Mouse (Mus musculus) embryonic facial prominence, embryonic 11.5 days (tissue): ENCODE measurements at regions not wholly inside any gene's neighbourhood (a gene's known extent, or its start where the extent isn't known, plus 50 kb on each side); places are given as distances from the start of the nearest gene placed in this dataset.

Experiments used
- ATAC-seq: fragments of 200-750 bp; cut with Nextera tagmentation; replicated peaks from 2 replicates; pipeline ENCODE4 v1.8.0; 2017; ENCODE audit warnings: low read depth; ENCODE audit not compliant: insufficient number of reproducible peaks, low FRiP score, low TSS enrichment
- DNase-seq: peaks from one replicate; pipeline ENCODE4 v3.0.0-alpha.2; 2015; ENCODE audit warnings: low spot score
- H3K27ac ChIP-seq: fragments of 300-500 bp; sonication (generic); replicated peaks from 2 replicates; pipeline ENCODE4 v1.5.1; 2014; ENCODE audit warnings: mild to moderate bottlenecking, low read depth, low read length, control low read depth
- H3K27me3 ChIP-seq: fragments of 300-500 bp; sonication (generic); 2 replicates; pipeline ENCODE4 v1.6.1; 2014; ENCODE audit warnings: mild to moderate bottlenecking, low read length, moderate library complexity, mixed read lengths; ENCODE audit not compliant: control insufficient read depth, insufficient read depth
- H3K36me3 ChIP-seq: fragments of 300-500 bp; sonication (generic); replicated peaks from 2 replicates; pipeline ENCODE4 v1.6.1; 2014; ENCODE audit warnings: low read depth, mild to moderate bottlenecking, low read length, moderate library complexity, mixed read lengths; ENCODE audit not compliant: control insufficient read depth, insufficient read depth
- H3K4me1 ChIP-seq: fragments of 300-500 bp; sonication (generic); 2 replicates; pipeline ENCODE4 v1.6.1; 2014; ENCODE audit warnings: low read length, mixed read lengths; ENCODE audit not compliant: control insufficient read depth, insufficient read depth
- H3K4me2 ChIP-seq: fragments of 300-500 bp; sonication (generic); 2 replicates; pipeline ENCODE4 v1.6.1; 2014; ENCODE audit warnings: low read depth, mild to moderate bottlenecking, control low read depth, low read length, moderate library complexity
- H3K4me3 ChIP-seq: fragments of 300-500 bp; sonication (generic); 2 replicates; pipeline ENCODE4 v1.5.1; 2014; ENCODE audit warnings: low read depth, low read length, control low read depth
- H3K9ac ChIP-seq: fragments of 300-500 bp; sonication (generic); replicated peaks from 2 replicates; pipeline ENCODE4 v1.6.1; 2014; ENCODE audit warnings: mild to moderate bottlenecking, control low read depth, low read length
- H3K9me3 ChIP-seq: fragments of 300-500 bp; sonication (generic); replicated peaks from 2 replicates; pipeline ENCODE4 v1.6.1; 2016; ENCODE audit warnings: mild to moderate bottlenecking, low read length, inconsistent platforms, mixed read lengths; ENCODE audit not compliant: control insufficient read depth
- WGBS: fragments of 180-500 bp; shearing (Covaris S2); extraction: QIAGEN DNeasy Blood & Tissue Kit; methylation state at CpG from one replicate; pipeline ENCODE4 v1.1.7; 2014; 5-methylcytosine and 5-hydroxymethylcytosine counted together

DNA sequence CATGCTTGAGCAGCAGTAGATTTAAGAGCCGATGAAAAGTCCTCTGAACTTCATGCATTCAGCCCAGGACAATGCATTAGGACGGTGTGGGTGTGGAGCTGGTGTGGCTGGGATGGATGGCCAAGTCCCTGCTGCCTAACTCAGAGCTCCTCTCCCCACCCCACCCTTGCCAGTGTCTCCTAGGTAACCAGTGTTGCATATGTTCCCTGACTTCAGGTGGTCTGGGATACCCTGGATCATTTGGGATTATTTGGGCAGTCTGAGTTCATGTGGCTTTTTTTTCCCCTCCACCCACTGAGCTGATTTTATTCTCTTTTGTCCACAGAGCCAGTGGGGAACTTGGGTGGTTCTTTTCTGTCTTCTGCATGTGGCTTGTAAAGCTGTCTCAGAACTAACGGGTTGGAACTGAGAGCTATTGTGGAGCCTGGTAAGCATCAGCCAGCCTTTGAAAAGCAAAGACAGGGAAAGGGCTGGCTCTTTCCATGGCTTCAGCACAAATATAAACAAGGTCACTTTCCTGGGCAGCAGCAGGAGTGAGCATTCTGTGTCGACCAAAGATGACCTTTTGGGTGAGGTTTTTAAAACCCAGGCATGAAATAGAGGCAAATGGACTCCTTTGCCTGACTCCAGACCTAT, 205.1 kb upstream of the Bmp2 start:
- no peak; the same call in 1 of the 2 replicates for ATAC-seq
- H3K4me3 ChIP-seq: no peak overlapping the region
- H3K27me3 ChIP-seq: no peaks in the 10 kb centered on the region
- no peaks in the 10 kb centered on the region for H3K4me1 ChIP-seq
- H3K27ac ChIP-seq: no peak overlapping the region
- H3K9ac ChIP-seq: no peak overlapping the region
- H3K9me3 ChIP-seq: no peaks in the 10 kb centered on the region
- H3K36me3 ChIP-seq: no peaks in the 10 kb centered on the region
- WGBS: 20% methylated on average over 4 of the region's 4 CpGs
- H3K4me2 ChIP-seq: no peak overlapping the region
- DNase-seq: peak; percentile 26

DNA sequence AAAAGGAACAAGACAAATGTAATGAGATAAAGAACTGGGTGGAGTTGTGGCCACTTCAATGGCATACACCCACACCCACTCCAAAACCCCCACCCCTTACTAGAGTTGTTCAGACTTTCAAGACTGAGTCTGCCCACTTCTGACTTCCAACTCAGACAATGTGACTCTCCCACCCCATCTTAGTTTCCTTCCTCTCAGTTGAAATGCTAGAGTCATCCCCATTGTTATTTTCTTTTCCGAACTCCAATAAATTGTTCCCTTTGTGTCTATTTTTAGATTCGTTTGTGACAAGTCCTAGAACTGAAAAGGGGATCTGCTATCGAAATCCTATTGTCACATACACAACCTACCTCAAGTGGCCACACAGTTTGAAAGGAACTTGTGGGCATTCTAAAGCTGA, 200.7 kb upstream of the Bmp2 start:
- Histone ChIP-seq H3K4me2 (no peak overlapping the region), H3K4me1 (no peaks in the 10 kb centered on the region), H3K4me3 (no peak overlapping the region), H3K27me3 (no peaks in the 10 kb centered on the region), H3K9ac (no peak overlapping the region), H3K36me3 (no peaks in the 10 kb centered on the region), H3K9me3 (no peaks in the 10 kb centered on the region), H3K27ac (no peak overlapping the region)
- DNase-seq: no peak
- 76% methylated on average over 3 of the region's 3 CpGs for WGBS
- ATAC-seq: no peak

DNA sequence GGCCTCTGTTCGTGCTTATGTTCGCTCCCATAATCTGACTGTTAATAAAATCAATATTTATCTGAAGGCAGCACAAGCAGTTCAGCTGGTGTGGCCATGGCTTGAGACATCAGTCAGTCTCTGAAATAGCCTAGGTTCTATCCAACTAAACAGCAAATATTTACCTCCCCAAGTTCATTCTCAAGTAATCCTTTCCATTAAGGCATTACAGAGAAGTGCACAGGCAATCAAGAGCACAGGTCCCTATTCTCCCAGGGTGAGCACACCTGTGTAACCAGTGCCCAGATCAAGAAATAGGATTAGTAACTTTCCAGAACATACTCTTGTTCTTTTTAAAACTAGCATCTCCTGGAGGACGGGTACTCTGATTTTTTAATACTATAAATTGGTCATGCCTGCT, 199.2 kb upstream of the Bmp2 start:
- no peaks in the 10 kb centered on the region for H3K36me3 ChIP-seq
- H3K9me3 ChIP-seq: no peaks in the 10 kb centered on the region
- WGBS: 88% methylated on average over 3 of the region's 3 CpGs
- H3K27ac ChIP-seq: no peak overlapping the region
- no peaks in the 10 kb centered on the region for H3K4me1 ChIP-seq
- no peak for ATAC-seq
- no peak overlapping the region for H3K4me2 ChIP-seq
- no peak overlapping the region for H3K4me3 ChIP-seq
- H3K27me3 ChIP-seq: no peaks in the 10 kb centered on the region
- DNase-seq: no peak
- no peak overlapping the region for H3K9ac ChIP-seq

DNA sequence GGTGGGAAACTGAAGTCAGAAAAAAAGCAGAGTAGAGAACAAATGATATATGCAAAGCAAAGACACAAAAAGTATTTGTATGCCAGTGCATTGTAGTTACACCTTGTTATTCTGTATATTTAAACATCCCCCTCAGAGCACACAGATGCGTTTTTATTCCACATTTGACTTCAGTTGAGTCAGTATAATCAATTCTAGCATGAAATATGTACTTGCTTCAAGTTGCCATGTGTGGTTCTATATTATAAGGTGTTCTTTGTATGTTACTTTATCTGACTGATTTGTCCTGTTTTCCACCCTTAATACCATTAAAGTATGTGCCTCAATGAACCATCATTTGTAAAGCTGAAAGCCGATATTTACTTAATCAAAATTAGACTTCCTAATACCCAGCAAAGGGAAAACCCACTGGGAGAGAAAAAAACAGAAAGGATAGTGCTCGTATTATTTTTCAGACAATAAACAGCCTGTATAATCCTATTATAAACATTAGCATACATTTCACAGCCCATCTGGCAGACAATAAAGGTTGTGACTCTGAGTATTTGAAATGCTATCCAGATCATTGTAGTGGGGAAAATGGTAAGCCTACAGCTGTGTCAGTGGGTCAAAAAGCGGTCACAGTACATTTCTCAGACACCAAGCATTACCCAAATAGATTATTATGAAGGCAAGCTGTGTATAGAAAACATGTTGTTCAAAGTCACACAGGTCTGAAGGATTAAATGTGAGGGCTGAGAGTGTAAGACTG, 189.1 kb upstream of the Bmp2 start:
- WGBS: 60% methylated on average over 4 of the region's 4 CpGs

DNA sequence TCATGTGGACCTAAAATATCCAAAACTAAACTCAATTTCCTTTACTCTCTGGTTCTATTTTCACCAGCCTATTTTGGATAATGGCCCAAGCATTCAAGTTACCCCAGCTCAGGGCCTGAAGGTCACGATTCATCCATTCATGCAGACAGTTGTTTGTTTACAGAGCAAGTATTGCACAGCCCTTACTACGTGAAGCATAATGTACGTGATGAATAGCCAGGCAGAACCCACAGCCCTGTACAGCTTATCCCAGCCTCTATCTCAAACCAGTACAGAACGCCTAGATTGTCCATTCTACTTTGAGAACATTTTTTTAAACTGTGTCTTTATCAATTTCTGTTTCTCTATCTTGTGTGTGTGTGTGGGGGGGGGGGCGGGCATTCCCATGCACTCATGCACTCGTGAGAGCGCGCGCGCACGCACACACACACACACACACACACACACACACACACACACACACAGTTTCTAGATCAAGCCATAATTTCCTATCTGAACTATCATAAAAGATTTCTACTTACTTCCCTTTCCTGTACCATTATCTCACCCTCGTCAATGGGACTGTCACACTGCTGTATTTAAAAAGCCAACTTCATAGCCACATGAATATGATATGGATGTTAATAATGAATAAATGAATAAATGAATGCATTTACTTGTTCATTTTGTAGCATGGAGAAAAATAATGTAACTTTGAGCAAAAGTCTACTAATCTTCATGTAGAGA, 180.3 kb upstream of the Bmp2 start:
- no peaks in the 10 kb centered on the region for H3K36me3 ChIP-seq
- H3K4me1 ChIP-seq: no peaks in the 10 kb centered on the region
- no peak overlapping the region for H3K4me2 ChIP-seq
- H3K27ac ChIP-seq: no peak overlapping the region
- WGBS: 81% methylated on average over 12 of the region's 12 CpGs
- ATAC-seq: no peak
- no peaks in the 10 kb centered on the region for H3K27me3 ChIP-seq
- no peak overlapping the region for H3K9ac ChIP-seq
- H3K4me3 ChIP-seq: no peak overlapping the region
- H3K9me3 ChIP-seq: no peaks in the 10 kb centered on the region
- no peak for DNase-seq

More for the DNA sequence above, 189.1 kb upstream of the Bmp2 start:
- Histone ChIP-seq H3K4me1 (no peaks in the 10 kb centered on the region), H3K9ac (no peak overlapping the region), H3K27me3 (no peaks in the 10 kb centered on the region), H3K27ac (no peak overlapping the region), H3K9me3 (no peaks in the 10 kb centered on the region), H3K36me3 (no peaks in the 10 kb centered on the region), H3K4me2 (no peak overlapping the region), H3K4me3 (no peak overlapping the region)
- DNase-seq (no peak), ATAC-seq (peak; percentile 39; the same call in 1 of the 2 replicates)

DNA sequence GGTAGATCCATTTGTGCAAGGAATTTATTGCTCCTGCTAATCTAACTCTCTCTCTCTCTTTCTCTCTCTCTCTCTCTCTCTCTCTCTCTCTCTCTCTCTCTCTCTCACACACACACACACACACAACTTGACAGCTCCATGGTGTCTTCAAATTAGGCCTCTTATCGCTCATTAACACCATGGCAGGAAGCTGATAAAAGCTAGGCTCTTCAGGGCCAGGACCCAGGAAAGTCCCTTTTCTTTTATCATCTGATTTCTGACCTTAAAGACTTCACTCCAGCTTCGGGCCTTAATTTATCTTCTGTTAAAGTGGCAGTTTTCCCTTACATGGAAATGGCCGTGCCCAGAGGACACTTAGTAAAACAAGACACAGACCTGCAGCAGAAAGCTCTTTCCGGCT, 178.4 kb upstream of the Bmp2 start:
- Histone ChIP-seq H3K9ac (no peak overlapping the region), H3K9me3 (no peaks in the 10 kb centered on the region), H3K4me3 (no peak overlapping the region), H3K27ac (no peak overlapping the region), H3K4me1 (no peaks in the 10 kb centered on the region), H3K36me3 (no peaks in the 10 kb centered on the region), H3K27me3 (no peaks in the 10 kb centered on the region), H3K4me2 (no peak overlapping the region)
- ATAC-seq: no peak
- DNase-seq: peak; percentile 5
- WGBS: 33% methylated on average over 4 of the region's 4 CpGs

DNA sequence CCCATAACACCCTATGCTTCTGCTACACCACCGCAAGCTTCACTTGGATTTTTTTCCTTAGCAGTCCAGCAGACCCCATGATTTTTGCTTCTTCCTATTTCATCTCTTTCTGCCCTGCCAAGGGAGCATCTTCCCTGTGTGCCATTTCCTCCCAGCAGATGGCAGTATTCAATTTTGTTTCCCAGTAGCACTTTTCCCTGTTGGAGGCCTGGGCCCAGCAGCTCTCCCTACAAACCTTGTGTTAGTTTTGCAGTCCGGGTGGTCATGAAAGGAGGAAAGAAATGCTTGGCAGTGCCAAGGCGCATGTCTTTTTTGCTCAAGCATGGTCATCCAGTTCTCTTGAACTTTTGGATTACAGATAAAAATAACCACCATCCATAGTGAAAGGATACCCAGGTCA, 170.9 kb upstream of the Bmp2 start:
- Histone ChIP-seq H3K4me2 (no peak overlapping the region), H3K4me3 (no peak overlapping the region), H3K9ac (no peak overlapping the region), H3K27ac (no peak overlapping the region), H3K36me3 (no peaks in the 10 kb centered on the region), H3K4me1 (no peaks in the 10 kb centered on the region), H3K27me3 (no peaks in the 10 kb centered on the region), H3K9me3 (no peaks in the 10 kb centered on the region)
- DNase-seq: peak; percentile 55
- 70% methylated on average over 3 of the region's 3 CpGs for WGBS
- ATAC-seq: no peak
